Mouse (Mus musculus): ENCODE data around the gene Hivep3.

The Hivep3 gene

DNA sequence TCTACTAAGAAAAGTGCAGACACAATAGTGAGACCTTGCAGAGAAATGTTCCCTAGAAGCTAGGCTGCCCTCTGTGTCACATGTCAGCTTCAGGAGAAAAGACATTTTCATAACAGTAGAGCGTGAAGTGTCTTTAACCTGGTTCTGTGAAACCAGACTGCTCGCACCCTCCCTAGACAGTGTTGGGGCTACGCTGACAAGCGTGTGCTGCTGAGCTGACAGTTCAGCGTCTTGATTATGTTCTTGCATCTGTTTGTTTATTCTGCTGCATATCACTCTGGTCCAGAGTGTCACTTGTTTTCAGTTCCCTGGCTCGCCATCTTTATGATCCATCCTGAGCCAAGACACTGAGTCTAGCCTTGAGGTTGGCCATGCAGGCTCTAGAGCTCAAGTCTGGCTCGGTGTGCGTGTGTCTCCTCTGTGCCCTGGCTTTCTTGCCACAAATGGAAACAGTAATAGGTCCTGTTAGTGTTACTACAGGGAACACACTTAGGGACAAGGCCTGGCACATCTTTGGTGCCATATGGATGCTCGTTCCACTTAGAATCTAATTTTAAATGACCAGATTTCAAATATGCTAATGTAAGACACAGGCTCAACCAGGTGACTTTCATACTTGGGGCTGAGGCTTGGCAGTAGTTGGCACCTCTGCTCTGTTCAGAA, 28.0 kb downstream of the Hivep3 start:
- DNase-seq (ENCODE audit: low spot score): no peak

DNA sequence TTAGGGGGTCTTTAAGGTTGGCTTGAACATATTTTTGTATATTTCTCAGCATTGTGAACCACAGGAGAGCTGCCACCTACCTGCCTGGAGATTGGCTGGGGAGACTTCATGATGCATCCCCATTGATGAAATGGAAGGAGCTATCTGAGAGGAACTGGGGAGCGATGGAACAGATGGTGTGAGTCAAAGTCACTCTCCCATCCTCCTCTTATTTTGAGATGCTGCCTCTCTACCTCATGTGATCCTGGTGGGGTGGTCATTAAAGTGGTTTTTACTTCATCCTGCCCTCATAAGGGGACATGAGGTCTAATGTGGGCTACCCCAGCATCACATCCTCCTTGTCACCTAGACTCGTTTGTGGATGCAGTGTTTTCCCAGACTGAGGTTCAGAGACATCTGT, 28.6 kb downstream of the Hivep3 start:
- DNase-seq (ENCODE audit: low spot score): no peak

DNA sequence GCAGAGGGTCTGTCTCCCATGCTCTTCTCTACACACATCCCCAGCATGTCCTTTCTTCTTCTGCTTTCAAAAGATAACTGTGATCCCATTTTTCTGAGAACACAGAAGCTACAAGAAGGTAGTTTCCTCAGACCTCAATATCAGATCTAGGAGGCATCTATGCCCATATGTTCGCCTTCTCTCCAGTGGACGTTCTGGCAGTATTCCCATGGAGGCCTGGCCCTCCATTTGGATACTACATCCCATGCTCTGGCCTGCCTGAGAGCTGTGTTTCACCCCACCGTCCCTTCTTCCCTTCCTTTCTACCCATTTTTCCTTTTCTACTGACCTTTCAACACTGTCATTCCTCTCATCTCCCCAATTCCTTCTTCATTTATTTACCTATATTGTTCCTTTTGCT, 34.5 kb downstream of the Hivep3 start:
- no peak for DNase-seq (ENCODE audit: low spot score)

DNA sequence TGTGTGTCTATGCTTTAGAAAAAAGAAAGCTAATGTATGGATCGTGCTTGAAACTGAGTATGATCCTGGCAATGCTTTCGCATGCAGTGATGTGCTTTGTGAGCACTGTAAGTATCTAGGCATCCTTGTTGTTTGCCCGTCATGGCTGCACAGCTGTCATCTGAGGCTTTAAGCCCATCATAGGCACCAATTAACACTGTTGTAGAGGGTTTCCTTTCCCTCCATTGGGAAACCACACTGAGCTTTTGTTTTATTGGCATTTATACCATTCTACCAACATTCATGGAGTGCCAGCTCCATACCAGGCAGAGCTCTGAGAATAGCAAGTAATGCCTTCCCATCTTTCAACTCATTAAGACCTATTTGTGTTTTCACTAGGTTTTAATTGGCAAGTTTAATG, 42.3 kb downstream of the Hivep3 start:
- no peak for DNase-seq (ENCODE audit: low spot score)

DNA sequence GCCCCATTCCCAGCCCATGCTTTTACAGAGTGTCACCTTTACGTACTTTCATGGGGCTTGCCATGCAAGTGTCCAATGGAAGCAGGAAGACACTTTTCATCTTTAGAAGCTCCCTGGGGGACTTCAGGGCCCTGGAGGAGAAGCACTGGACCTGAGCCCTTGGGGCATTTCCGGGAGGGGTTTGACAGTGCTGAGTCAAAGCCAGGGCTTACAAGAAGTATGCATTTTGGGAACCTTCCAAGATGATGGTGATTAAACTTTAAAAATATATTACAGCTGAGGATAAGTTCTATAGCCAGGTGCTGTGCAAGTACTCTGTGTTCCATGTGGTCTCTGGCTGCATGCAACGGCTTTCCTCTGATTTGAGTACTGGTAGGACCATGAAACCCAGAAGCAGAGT, 43.6 kb downstream of the Hivep3 start:
- no peak for DNase-seq (ENCODE audit: low spot score)

DNA sequence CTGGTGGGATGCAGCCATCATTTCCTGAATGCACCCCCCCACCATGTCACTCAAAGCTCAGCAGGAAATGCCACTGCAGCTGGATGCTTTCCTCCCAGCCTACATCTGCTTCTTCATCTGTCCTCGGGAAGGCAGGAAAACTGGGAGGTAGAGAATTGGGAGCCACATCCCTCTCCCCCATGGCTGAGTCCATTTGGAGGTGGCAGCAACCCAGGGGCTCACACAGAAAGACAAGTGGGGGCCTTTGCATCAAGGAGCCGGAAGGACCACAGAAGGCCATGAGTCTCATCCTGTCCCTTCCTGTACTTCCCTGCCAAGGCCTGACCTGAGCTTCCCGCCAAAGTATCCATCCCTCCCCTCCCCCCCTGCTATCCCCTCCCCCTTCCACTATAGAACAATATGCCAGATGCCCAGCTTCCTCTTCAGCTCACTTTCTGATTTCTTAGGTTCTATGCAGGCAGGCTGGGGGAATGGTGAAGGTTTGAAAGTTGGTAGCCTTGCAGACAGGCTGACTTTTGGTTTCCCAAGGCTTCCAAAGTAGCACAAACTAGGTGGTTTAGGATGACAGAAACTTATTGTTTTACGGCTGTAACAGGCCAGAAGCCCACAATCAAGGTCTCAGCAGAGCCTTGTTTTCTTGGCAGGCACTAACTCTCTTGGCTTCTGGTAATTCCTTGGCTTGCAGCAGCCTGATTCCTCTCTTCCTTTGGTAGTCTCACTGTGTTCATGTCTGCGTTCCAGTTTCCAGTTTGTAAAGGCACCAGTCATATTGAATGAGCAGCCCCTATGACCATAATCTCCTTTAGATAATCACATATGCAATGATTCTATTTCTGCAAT, 46.2 kb downstream of the Hivep3 start:
- DNase-seq (ENCODE audit: low spot score): peak; percentile 37

DNA sequence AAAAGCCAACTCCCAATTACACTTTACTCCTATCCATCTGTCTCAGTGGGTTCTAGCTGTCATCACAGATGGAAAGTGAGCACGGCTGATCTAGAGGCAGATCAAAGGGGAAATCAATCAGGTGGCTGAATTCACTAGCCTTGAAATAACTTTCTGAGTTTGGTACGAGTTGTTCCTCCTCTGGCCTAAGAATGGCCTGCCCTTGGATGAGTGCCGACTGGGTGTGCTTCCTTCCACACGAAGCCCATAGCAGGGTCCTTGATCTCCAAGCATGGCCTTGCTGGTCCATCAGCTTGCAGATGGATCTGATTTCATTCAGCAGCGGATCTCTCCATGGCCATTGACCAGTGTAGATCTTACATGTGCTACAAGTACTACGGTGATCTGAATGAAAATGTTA, 47.3 kb downstream of the Hivep3 start:
- peak; percentile 67 for DNase-seq (ENCODE audit: low spot score)

DNA sequence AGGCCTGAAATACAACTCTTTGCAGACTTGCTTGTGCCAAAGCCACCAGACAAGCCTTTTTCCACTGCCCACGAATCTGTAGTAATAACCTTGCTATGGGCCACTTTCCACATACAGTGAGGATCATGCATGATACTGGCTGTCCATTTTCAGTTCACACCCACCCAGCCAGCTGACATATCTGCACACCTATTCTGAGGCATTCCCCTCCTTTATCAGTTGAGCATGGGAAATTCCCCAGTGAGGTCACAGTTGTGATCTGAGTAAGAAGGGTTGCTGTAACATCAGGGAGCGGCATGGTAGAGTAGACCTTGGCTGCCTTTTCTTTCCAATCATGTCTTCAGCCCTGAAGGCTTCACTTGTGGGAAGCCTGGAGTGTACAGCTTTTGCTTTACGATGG, 51.4 kb downstream of the Hivep3 start:
- DNase-seq (ENCODE audit: low spot score): no peak

DNA sequence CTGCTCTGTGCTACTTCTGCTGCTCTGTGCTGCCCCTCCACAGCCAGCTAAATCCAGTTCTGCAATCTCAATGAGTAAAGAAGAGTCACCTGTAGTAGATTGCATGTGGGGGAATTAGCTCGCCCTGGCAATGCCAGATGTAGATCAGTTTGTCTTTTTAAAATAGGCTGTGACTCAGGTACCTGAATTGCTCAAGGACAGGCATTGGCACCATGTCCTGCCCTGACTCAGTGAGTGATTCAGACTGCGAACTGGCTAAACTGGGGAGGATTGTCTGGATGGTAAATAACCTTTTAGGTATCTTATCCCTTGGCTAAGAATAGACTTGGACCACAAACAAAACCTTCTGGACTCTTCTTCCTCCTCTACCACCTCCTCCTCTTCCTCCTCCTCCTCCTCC, 52.7 kb downstream of the Hivep3 start:
- DNase-seq (ENCODE audit: low spot score): peak; percentile 21

DNA sequence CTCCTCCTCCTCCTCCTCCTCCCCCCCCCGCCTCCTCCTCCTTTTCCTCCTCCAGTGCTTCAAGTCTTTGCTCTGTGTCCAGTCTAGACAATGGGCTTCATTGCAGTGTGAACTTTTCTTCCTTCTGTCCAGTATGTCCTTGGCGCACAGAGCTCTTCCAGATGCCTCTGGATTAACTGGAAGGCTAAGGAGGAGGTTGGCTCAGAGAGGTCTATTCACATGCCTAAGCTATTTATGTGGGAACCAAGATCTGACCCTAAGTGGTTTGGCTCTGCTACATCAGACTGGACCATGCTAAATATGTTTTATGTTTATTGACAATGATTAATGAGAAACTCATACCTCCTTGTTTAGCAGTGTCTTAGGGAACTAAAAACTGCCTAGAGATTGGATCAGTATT, 53.1 kb downstream of the Hivep3 start:
- no peak for DNase-seq (ENCODE audit: low spot score)

DNA sequence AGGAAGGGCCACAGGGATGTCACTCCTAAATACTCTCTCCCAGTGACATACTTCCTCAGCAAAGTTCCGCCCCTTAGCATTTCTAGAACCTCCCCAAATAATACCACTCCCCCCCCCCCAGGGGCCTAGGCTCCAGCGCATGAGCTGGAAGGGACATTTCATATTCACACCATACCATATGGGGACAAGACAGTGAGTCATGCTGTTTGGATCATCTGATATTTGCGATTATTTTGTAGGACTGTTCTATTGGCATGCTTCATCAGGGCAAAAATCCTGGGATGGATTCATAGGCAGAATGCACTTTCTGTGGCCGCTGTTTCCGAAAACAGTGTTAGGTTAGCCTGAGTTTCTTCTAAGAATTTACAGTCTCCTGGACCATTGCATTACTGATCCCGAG, 55.2 kb downstream of the Hivep3 start:
- DNase-seq (ENCODE audit: low spot score): no peak

DNA sequence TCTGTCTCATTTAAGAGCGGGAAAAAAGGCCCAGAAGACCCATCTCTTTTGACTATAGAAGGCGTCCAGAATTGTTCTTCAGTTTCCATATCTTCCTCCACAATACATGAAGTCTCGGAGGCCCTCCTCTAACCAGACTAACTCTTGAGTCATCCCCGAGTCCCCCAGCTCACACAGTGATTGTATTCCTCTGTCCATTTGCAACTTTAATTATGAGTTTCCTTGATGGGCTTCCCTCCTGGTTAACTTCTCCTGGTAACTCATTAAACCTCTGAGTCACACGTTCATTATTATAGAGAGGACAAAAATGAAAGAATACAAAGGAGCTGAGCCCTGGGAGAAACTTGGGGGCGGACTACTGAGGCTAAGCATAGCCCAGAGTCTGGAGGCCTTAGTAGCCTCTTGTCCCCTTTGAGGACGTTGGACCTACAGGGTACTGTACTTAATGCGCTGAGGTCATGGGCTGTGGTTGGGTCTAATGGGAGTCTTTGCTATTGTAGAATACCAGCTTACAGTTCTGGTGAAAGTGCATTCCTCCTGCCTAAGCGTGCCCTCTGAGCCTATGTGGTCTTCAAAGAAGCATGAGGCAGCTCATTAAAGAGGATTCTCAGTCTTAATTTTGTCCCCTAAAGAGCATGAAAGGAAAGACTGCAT, 56.0 kb downstream of the Hivep3 start:
- DNase-seq (ENCODE audit: low spot score): no peak

DNA sequence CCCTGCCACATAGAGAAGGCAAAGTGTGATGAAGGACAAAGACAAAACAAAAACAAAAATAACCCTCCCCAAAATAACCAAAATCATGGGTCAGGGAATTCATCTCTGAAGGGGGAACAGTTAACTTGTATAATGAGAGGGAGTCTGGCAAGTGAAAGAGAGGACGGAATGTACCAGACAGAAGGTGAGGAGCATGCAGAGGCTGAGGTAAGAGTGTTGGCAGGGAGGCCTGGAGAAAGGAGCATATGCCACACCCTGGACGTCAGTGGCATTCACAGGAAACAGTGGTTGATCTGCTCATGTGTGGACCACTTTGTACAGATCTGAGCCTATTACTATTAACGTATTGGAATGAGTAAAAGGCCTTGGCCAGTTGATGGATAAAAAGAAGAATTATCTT, 65.3 kb downstream of the Hivep3 start:
- no peak for DNase-seq (ENCODE audit: low spot score)

DNA sequence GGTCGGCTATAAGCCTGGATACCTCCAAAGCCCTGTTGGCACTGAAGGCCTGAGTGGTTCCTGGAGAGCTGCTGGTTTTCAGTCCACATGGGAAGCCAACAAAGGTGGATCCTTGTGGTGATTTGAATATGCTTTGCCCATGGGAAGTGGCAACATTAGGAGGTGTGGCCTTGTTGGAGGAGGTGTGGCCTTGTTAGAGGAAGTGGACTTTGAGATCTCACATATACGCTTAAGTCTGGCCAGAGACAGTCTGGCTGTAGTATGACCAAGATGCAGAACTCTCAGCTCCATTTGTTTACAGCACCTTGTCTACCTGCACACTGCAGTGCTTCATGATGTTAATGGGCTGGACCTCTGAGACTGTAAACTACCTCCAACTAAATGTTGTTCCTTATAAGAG, 73.0 kb downstream of the Hivep3 start:
- DNase-seq (ENCODE audit: low spot score): no peak

DNA sequence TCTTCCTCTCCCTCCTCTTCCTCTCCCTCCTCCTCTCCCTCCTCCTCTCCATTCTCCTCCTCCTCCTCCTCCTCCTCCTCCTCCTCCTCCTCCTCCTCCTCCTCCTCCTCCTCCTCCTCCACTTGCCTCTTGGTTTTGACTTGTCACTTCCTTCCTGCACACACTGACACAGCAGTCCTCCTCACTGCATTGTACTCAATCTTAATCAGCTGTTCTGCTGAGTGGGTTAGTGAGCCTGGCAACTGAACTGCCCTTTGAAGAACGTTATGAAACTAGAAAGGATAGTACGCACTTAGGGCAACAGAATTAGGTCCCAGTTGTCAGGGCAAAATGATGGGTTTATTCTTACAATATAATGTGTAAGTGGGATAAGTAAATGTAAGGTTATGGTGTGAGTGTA, 73.8 kb downstream of the Hivep3 start:
- no peak for DNase-seq (ENCODE audit: low spot score)

DNA sequence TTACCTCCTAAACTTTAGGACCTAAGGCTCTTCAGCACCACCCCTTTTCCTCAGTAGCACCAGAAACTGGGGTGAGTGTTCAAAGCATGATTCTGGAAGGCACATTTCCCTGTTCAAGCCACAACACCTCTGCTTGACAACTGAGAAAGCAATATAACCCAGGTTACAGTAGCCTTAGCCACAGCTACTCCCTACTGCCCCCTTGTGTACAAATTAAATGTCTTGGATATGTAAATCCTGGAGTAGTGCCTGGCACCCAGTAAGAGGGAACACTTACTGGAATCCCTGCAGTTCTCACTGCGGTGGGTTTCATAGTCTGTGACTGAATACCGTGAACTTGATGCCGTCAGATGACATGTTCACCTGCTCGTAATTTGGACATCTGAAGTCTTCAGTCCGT, 75.7 kb downstream of the Hivep3 start:
- DNase-seq (ENCODE audit: low spot score): no peak

DNA sequence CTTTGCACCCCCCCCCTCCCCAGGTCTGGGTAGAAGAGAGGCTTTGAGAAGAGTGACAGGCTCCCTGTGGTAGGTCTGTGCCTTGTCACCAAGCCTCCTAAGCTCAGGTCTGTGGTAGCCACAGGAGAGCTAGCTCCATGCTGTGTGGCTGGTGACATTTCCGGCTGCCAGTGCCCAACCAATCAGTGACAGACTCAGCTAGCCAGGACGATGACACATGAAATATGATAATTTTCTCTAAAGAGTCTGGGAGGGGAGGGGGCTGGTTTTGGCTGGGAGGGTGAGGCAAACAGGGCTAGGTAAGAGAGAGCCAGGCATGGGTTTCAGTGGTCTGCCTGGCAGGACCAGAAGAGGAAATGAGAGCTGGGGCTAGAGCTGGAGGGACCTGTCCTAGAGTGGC, 79.2 kb downstream of the Hivep3 start:
- DNase-seq (ENCODE audit: low spot score): no peak

DNA sequence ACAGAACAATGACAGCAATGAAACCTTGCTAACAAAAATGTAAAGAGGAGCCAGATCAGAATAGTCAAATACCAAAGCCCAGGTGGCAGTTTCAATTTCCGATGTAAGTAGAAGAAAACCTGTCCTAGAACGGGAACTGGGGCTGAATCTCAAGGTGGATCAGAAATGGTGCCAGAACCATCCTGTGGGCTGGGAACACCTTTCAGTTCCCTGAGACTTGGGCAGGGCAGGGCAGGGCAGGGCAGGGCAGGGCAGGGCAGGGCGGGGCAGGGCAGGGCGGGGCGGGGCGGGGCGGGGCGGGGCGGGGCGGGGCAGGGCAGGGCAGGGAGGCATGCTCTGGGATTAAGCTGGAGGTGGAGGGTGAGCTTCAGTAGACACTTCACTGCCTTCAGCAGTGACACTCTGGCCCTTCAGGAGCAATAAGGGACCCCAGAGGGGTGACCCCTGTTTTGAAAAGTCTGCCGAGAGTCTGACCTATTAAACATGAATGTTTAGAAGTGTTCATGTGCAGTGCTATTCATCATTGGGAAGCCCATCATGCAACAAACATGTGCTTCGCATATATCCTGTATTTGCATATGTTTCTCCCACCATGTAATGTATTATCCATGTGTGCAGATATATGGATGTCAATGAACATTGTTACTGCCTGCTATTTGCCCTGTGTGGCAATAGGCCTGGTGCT, 80.1 kb downstream of the Hivep3 start:
- no peak for DNase-seq (ENCODE audit: low spot score)

DNA sequence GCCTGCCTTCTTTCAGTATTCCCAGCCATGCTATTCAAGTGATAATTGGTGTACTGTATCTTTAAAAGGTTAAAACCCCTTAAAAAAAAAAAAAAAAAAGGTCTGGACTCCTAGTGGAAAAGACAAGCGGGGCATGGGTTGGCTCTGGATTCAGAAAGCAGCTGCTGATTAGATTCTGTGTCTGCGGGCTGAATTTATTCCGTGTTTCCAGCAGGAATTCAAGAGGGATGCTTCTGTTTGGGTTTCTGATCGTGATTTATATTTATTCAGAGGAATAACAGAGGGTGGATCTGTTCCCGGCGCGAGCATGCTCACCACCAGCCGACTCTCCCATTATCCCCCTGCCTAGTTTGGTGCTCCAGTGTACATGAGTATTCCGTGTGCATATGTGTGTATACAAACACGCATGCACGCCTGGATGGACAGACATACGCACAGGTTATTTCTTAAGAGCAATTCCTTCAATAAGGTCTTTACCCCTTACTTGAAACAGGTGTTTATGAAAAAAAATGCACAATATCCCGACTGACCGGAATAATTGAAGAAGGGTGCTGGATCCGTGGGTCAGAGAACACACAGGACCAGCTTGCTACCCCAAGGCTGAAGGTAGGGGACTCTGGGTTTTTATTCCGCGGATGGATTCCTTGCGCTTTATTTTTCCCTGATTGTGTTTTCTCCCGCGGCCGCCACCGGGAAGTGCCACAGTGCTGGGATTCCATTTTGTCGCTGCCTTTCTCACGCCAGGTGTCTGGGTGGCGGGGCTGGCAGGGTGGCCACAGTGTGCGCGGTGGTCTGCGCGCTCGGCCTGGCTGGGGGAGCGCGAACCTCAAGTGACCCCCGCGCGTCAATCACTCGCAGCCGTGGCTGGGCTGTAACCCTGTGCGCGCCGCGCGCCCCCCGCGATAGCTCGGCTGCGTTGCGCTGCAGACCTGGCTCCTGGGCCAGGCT, 80.9 kb downstream of the Hivep3 start:
- no peak for DNase-seq (ENCODE audit: low spot score)

DNA sequence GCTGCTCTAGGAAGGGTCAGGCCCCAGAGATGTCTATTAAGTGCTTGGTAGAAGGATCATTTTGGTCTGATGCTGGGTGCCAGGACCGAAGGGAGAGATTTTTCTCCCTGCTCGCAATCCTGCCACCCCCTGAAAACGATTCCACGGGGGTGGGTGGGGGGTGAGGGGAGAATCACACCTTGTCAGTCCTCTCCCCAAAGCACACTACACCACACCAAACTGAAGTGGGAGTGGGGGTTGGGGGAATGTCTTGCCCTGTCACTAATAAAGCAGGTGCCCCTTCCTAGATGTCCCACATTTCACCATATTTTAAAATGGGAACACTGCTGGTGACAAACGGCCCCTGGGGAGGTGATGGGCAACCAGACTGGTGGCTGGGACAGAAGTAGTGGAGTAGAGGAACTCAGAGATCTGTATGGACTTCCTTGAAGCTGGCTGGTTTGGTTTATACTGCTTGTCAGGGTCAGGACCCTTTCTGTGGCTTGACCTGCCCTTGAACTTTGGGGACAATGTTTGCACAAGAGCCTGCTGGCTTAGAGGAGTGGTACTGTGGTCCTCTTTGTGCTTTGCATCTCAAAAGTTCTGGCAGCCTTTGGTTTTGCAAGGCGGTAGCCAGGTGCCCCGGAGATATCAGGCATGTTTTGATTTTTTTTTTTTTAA, 81.7 kb downstream of the Hivep3 start:
- DNase-seq (ENCODE audit: low spot score): no peak

DNA sequence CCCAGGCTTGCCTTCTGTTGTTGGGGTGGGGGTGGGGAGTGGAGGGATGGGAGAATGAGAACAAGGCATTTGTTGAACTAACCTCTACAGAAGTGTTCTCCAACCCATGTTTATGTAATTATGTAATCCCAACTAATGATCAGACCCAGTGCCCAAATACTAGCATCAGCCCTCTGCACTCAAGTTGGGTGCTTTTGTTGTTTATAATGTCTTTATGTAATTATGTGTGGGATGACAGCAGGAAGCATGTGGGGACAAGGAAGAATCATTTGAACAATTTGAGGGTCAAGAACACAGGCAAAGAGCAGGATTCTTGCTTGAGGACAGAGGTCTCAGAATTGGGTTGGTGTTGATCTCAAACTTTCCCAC, 82.2 kb downstream of the Hivep3 start:
- DNase-seq (ENCODE audit: low spot score): no peak

All from ovary, adult 18-20 months (tissue).